Mouse (Mus musculus): ENCODE results near the gene Nos1ap.

DNA sequence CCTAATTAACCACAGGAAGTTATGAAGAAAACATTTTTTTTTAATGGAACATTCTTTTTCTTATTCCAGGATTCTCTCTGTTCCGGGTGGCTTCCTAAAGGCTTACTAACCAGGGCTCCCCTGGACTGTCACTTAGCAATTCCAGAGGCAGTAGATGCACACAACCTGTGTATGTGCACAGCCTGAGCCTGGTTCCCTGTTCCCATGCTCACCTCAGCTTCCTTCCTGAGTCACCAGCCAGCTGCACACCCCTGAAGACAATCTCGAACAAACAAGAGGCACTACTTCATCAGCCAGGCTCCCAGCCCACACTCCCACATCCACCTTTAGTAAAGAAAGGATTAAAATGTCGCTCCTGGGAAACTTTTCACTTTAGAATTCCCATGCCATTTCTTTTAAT is 144.2 kb downstream of the Nos1ap start:
- TF ChIP-seq CTCF (IDR thresholded peaks at IDR 0.05; ENCODE audit: low read depth, low read length) = no peak
- no peak for TF ChIP-seq POLR2A (IDR thresholded peaks at IDR 0.05; ENCODE audit: borderline replicate concordance, low read depth, low read length)
